Mouse (Mus musculus): ENCODE results near the gene Mlxip.

DNA sequence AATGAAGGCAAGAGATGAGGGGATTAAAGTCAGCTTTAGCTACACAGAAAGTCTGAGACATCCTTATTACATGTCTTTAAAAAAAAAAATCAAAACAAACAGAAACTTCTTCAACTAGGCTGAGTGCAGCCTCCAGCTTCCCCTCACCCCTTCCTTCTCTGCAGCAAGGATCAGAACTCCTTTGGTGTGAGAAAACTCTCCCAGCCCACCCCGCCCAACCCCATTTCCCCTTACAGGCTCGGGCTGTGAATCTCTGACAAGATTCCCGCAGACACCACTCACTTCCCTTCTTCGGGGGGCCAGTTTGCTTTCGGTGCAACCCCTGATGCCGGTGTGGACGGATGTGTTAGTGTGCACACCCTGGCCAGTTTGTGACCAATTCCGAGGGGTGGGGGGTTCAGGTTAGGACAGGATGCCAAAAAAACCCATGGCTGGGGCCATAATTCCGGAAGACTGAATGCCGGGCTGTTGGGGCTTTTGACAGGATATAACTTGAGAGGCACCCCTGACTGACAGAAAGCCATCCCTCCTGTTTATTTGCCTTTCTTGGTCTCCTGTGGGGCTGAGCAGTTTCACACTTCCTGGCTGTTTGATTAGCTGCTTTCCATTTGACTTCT lies 76.3 kb downstream of the Mlxip start:
- no peak for TF ChIP-seq CTCF (IDR thresholded peaks at IDR 0.05)
- no peak for TF ChIP-seq EP300 (IDR thresholded peaks at IDR 0.05)

Data from lung, postnatal 0 days (tissue).